ENCODE assay signal across 8 mouse cellular contexts in the genomic region with DNA sequence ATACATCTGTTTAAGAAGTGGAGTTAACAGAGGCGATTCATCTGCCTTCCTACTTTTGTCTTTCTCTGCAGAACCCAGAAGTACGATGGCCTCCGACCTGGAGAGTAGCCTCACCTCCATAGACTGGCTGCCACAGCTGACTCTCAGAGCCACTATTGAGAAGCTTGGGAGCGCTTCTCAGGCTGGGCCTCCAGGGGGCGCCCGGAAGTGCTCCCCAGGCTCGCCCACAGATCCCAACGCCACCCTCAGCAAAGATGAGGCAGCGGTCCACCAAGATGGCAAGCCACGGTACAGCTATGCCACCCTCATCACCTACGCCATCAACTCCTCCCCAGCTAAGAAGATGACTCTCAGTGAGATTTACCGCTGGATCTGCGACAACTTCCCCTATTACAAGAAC. TPM values are rescaled to one million over a fixed set of nuclear protein-coding genes. Genes with fewer than 3 reads are reported as not detected.
DNase-seq lines count a peak whose midpoint lies in the region; ATAC-seq lines count a peak whose summit lies in the region.

No protein-coding gene starts in this region.

- no peaks in the 10 kb centered on the region for H3K36me3 ChIP-seq in forebrain, embryonic 11.5 days (ENCODE audit: control insufficient read depth, insufficient read depth, low read length)
- peaks cover 17% of the 10 kb centered on the region for H3K36me3 ChIP-seq in forebrain, embryonic 10.5 days (replicated peaks)
- peaks cover 25% of the 10 kb centered on the region for H3K36me3 ChIP-seq in midbrain, embryonic 14.5 days (ENCODE audit: control insufficient read depth, insufficient read depth, low read length)
- H3K36me3 ChIP-seq in midbrain, embryonic 16.5 days (ENCODE audit: control insufficient read depth, insufficient read depth, low read length): peaks cover 9% of the 10 kb centered on the region; the same call in 1 of the 2 replicates
- no peaks in the 10 kb centered on the region for H3K36me3 ChIP-seq in embryonic facial prominence, embryonic 11.5 days (replicated peaks; ENCODE audit: control insufficient read depth, insufficient read depth, low read depth, low read length)

- H3K9ac ChIP-seq in forebrain, embryonic 11.5 days (ENCODE audit: low read length): no peak overlapping the region
- no peak overlapping the region for H3K9ac ChIP-seq in midbrain, embryonic 14.5 days (replicated peaks; ENCODE audit: low read length)
- H3K9ac ChIP-seq in midbrain, embryonic 16.5 days (ENCODE audit: low read depth, low read length): no peak overlapping the region
- no peak overlapping the region for H3K9ac ChIP-seq in embryonic facial prominence, embryonic 11.5 days (replicated peaks; ENCODE audit: low read length)

- no peak overlapping the region for H3K27ac ChIP-seq in forebrain, embryonic 11.5 days (ENCODE audit: low read depth, low read length)
- no peak overlapping the region for H3K27ac ChIP-seq in forebrain, embryonic 10.5 days
- H3K27ac ChIP-seq in midbrain, embryonic 14.5 days (replicated peaks; ENCODE audit: low read depth, low read length): no peak overlapping the region
- H3K27ac ChIP-seq in midbrain, embryonic 16.5 days (ENCODE audit: low read length): no peak overlapping the region
- H3K27ac ChIP-seq in embryonic facial prominence, embryonic 11.5 days (replicated peaks; ENCODE audit: low read depth, low read length): no peak overlapping the region

- WGBS in forebrain, embryonic 11.5 days: 40% methylated on average over 13 of the region's 13 CpGs
- 44% methylated on average over 13 of the region's 13 CpGs for WGBS in forebrain, embryonic 10.5 days
- WGBS in midbrain, embryonic 14.5 days: 39% methylated on average over 13 of the region's 13 CpGs
- 43% methylated on average over 13 of the region's 13 CpGs for WGBS in midbrain, embryonic 16.5 days
- 42% methylated on average over 13 of the region's 13 CpGs for WGBS in embryonic facial prominence, embryonic 11.5 days

- H3K4me1 ChIP-seq in forebrain, embryonic 11.5 days (replicated peaks; ENCODE audit: control insufficient read depth, insufficient read depth, low read length): peaks cover 4% of the 10 kb centered on the region; the same call in 1 of the 2 replicates
- H3K4me1 ChIP-seq in forebrain, embryonic 10.5 days: peaks cover 24% of the 10 kb centered on the region
- H3K4me1 ChIP-seq in midbrain, embryonic 14.5 days (ENCODE audit: control insufficient read depth, insufficient read depth, low read length): peaks cover 15% of the 10 kb centered on the region
- H3K4me1 ChIP-seq in midbrain, embryonic 16.5 days (ENCODE audit: control insufficient read depth, insufficient read depth, low read length): peaks cover 12% of the 10 kb centered on the region
- H3K4me1 ChIP-seq in embryonic facial prominence, embryonic 11.5 days (ENCODE audit: control insufficient read depth, insufficient read depth, low read length): no peaks in the 10 kb centered on the region

- H3K9me3 ChIP-seq in forebrain, embryonic 11.5 days (ENCODE audit: control insufficient read depth, low read length): no peaks in the 10 kb centered on the region
- H3K9me3 ChIP-seq in forebrain, embryonic 10.5 days: no peaks in the 10 kb centered on the region
- H3K9me3 ChIP-seq in midbrain, embryonic 14.5 days (ENCODE audit: control insufficient read depth, low read length): no peaks in the 10 kb centered on the region
- no peaks in the 10 kb centered on the region for H3K9me3 ChIP-seq in midbrain, embryonic 16.5 days (replicated peaks; ENCODE audit: control insufficient read depth, low read length, poor library complexity, severe bottlenecking)
- H3K9me3 ChIP-seq in embryonic facial prominence, embryonic 11.5 days (replicated peaks; ENCODE audit: control insufficient read depth, low read length): no peaks in the 10 kb centered on the region

- H3K4me3 ChIP-seq in forebrain, embryonic 11.5 days (ENCODE audit: low read depth, low read length): no peak overlapping the region
- H3K4me3 ChIP-seq in forebrain, embryonic 10.5 days: no peak overlapping the region
- H3K4me3 ChIP-seq in midbrain, embryonic 14.5 days (replicated peaks; ENCODE audit: low read depth, low read length): no peak overlapping the region
- H3K4me3 ChIP-seq in midbrain, embryonic 16.5 days (ENCODE audit: low read depth, low read length): no peak overlapping the region
- no peak overlapping the region for H3K4me3 ChIP-seq in embryonic facial prominence, embryonic 11.5 days (ENCODE audit: low read depth, low read length)

- no peak overlapping the region for H3K4me2 ChIP-seq in forebrain, embryonic 11.5 days (ENCODE audit: low read depth, low read length, severe bottlenecking)
- no peak overlapping the region for H3K4me2 ChIP-seq in midbrain, embryonic 14.5 days (ENCODE audit: low read length)
- no peak overlapping the region for H3K4me2 ChIP-seq in midbrain, embryonic 16.5 days (ENCODE audit: low read length)
- no peak overlapping the region for H3K4me2 ChIP-seq in embryonic facial prominence, embryonic 11.5 days (ENCODE audit: low read depth, low read length)

- ATAC-seq in forebrain, embryonic 11.5 days (replicated peaks; ENCODE audit: low FRiP score): peak; percentile 44; the same call in 1 of the 2 replicates
- ATAC-seq in midbrain, embryonic 14.5 days (ENCODE audit: low FRiP score, low TSS enrichment): no peak
- no peak for ATAC-seq in midbrain, embryonic 16.5 days
- no peak for ATAC-seq in embryonic facial prominence, embryonic 11.5 days (replicated peaks; ENCODE audit: insufficient number of reproducible peaks, low FRiP score, low TSS enrichment, low read depth)

- peak; percentile 64 for DNase-seq in forebrain, embryonic 11.5 days (ENCODE audit: low spot score)
- no peak for DNase-seq in forebrain, embryonic 10.5 days (ENCODE audit: extremely low spot score, low spot score)
- peak; percentile 40 for DNase-seq in midbrain, embryonic 14.5 days
- peak; percentile 39 for DNase-seq in embryonic facial prominence, embryonic 11.5 days (ENCODE audit: low spot score)
- DNase-seq in lung, postnatal 4 days: peak; percentile 40 to 45
- DNase-seq in urinary bladder, postnatal 36 days (ENCODE audit: low spot score in 2 of 2): no peak
- DNase-seq in left cerebral cortex, adult 9 months (ENCODE audit: low spot score in 2 of 2): no peak

- H3K27me3 ChIP-seq in forebrain, embryonic 11.5 days (ENCODE audit: control insufficient read depth, insufficient read depth, low read length): no peaks in the 10 kb centered on the region
- H3K27me3 ChIP-seq in forebrain, embryonic 10.5 days (ENCODE audit: poor library complexity, severe bottlenecking): peaks cover 9% of the 10 kb centered on the region
- H3K27me3 ChIP-seq in midbrain, embryonic 14.5 days (ENCODE audit: control insufficient read depth, insufficient read depth, low read length): no peaks in the 10 kb centered on the region
- H3K27me3 ChIP-seq in midbrain, embryonic 16.5 days (ENCODE audit: control insufficient read depth, insufficient read depth, low read depth, low read length): no peaks in the 10 kb centered on the region
- no peaks in the 10 kb centered on the region for H3K27me3 ChIP-seq in embryonic facial prominence, embryonic 11.5 days (ENCODE audit: control insufficient read depth, insufficient read depth, low read length)

RNA-seq across cellular contexts. Expression of a gene that starts 8.4 kb away (rescaled TPM):
- 5.0 and 5.4 TPM in 2 replicates for polyA plus RNA-seq in forebrain, embryonic 11.5 days (2014; fragmentation: Nextera tagmentation; extraction: Ambion mirVana)
- polyA plus RNA-seq in forebrain, embryonic 10.5 days (2016; fragmentation: Nextera tagmentation; extraction: Ambion mirVana): 2.2 and 2.3 TPM in 2 replicates
- 9.0 and 10.1 TPM in 2 replicates for polyA plus RNA-seq in midbrain, embryonic 14.5 days (2014; fragmentation: Nextera tagmentation; extraction: Ambion mirVana)
- 8.4 and 9.4 TPM in 2 replicates for polyA plus RNA-seq in midbrain, embryonic 16.5 days (2015; fragmentation: Nextera tagmentation; extraction: Ambion mirVana)
- polyA plus RNA-seq in embryonic facial prominence, embryonic 11.5 days (2014; fragmentation: Nextera tagmentation; extraction: Ambion mirVana): 4.0 TPM in 2 replicates

RNA-seq across cellular contexts. Expression of a gene that starts 26.6 kb away (rescaled TPM):
- polyA plus RNA-seq in forebrain, embryonic 11.5 days (2014; fragmentation: Nextera tagmentation; extraction: Ambion mirVana): 30.3 and 37.6 TPM in 2 replicates
- polyA plus RNA-seq in forebrain, embryonic 10.5 days (2016; fragmentation: Nextera tagmentation; extraction: Ambion mirVana): 67.3 and 70.7 TPM in 2 replicates
- polyA plus RNA-seq in midbrain, embryonic 14.5 days (2014; fragmentation: Nextera tagmentation; extraction: Ambion mirVana): 21.7 and 28.4 TPM in 2 replicates
- 44.3 and 52.5 TPM in 2 replicates for polyA plus RNA-seq in midbrain, embryonic 16.5 days (2015; fragmentation: Nextera tagmentation; extraction: Ambion mirVana)
- polyA plus RNA-seq in embryonic facial prominence, embryonic 11.5 days (2014; fragmentation: Nextera tagmentation; extraction: Ambion mirVana): 32.7 and 35.1 TPM in 2 replicates

RNA-seq across cellular contexts. Expression of a gene that starts 27.9 kb away (rescaled TPM):
- 1.5 and 1.6 TPM in 2 replicates for polyA plus RNA-seq in forebrain, embryonic 11.5 days (2014; fragmentation: Nextera tagmentation; extraction: Ambion mirVana)
- polyA plus RNA-seq in forebrain, embryonic 10.5 days (2016; fragmentation: Nextera tagmentation; extraction: Ambion mirVana): 0.89 and 1.1 TPM in 2 replicates
- polyA plus RNA-seq in midbrain, embryonic 14.5 days (2014; fragmentation: Nextera tagmentation; extraction: Ambion mirVana): 0.62 and 2.0 TPM in 2 replicates
- polyA plus RNA-seq in midbrain, embryonic 16.5 days (2015; fragmentation: Nextera tagmentation; extraction: Ambion mirVana): 1.1 and 1.4 TPM in 2 replicates
- 1.9 and 2.3 TPM in 2 replicates for polyA plus RNA-seq in embryonic facial prominence, embryonic 11.5 days (2014; fragmentation: Nextera tagmentation; extraction: Ambion mirVana)

RNA-seq across cellular contexts. Expression of a gene that starts 46.2 kb away (rescaled TPM):
- polyA plus RNA-seq in forebrain, embryonic 11.5 days (2014; fragmentation: Nextera tagmentation; extraction: Ambion mirVana): 63.1 TPM in 2 replicates
- 51.1 and 52.6 TPM in 2 replicates for polyA plus RNA-seq in forebrain, embryonic 10.5 days (2016; fragmentation: Nextera tagmentation; extraction: Ambion mirVana)
- 119 and 135 TPM in 2 replicates for polyA plus RNA-seq in midbrain, embryonic 14.5 days (2014; fragmentation: Nextera tagmentation; extraction: Ambion mirVana)
- polyA plus RNA-seq in midbrain, embryonic 16.5 days (2015; fragmentation: Nextera tagmentation; extraction: Ambion mirVana): 162 and 177 TPM in 2 replicates
- polyA plus RNA-seq in embryonic facial prominence, embryonic 11.5 days (2014; fragmentation: Nextera tagmentation; extraction: Ambion mirVana): 67.0 and 67.6 TPM in 2 replicates

Comparison
In these comparisons a context has a peak if more than half of its experiments do, and no peak if none do; other contexts are left out.
1. DNase-seq: peak in forebrain, embryonic 11.5 days (single experiment), midbrain, embryonic 14.5 days (single experiment), embryonic facial prominence, embryonic 11.5 days (single experiment) and lung, postnatal 4 days (2 of 2); none in forebrain, embryonic 10.5 days (single experiment), urinary bladder, postnatal 36 days (0 of 2) and left cerebral cortex, adult 9 months (0 of 2).